Mouse (Mus musculus) kidney, adult 2 months (tissue): ENCODE results near the gene Rbp7. TPM values are rescaled to one million over a fixed set of nuclear protein-coding genes. Genes with fewer than 3 reads are reported as not detected.
"Not testable (repeated sequence)": the region's sequence is repeated elsewhere in the genome, so short reads cannot be mapped to it uniquely, and the experiment has no call there.

ENCODE experiments used
- DNase-seq: peaks from one replicate; pipeline ENCODE4 v3.0.0; 2021
- H3K27ac ChIP-seq: fragments of 200-500 bp; 2 replicates; pipeline ENCODE4 v1.5.1; 2012; ENCODE audit warnings: low read depth, low read length, control low read depth, inconsistent platforms; ENCODE audit not compliant: insufficient read depth
- H3K27me3 ChIP-seq: fragments of 200-500 bp; replicated peaks from 2 replicates; pipeline ENCODE4 v1.6.1; 2012; ENCODE audit warnings: mild to moderate bottlenecking, moderate library complexity, low read length, inconsistent platforms; ENCODE audit not compliant: control insufficient read depth, insufficient read depth
- H3K36me3 ChIP-seq: fragments of 200-500 bp; 2 replicates; pipeline ENCODE4 v1.6.1; 2012; ENCODE audit warnings: mild to moderate bottlenecking, moderate library complexity, low read length, inconsistent platforms; ENCODE audit not compliant: control insufficient read depth, insufficient read depth
- H3K4me1 ChIP-seq: fragments of 200-500 bp; 2 replicates; pipeline ENCODE4 v1.6.1; 2011; ENCODE audit warnings: low read length; ENCODE audit not compliant: control insufficient read depth, insufficient read depth
- H3K4me3 ChIP-seq: fragments of 200-500 bp; 2 replicates; pipeline ENCODE4 v1.5.1; 2011; ENCODE audit warnings: mild to moderate bottlenecking, low read depth, low read length, control low read depth; ENCODE audit not compliant: insufficient read depth
- CTCF ChIP-seq: fragments of 200-500 bp; conservative IDR thresholded peaks from 2 replicates; pipeline ENCODE4 v1.5.1; 2011; ENCODE audit warnings: low read depth, mild to moderate bottlenecking, control low read depth, low read length, moderate library complexity, mixed read lengths; ENCODE audit not compliant: insufficient read depth, insufficient read length
- POLR2A ChIP-seq: fragments of 200-500 bp; IDR thresholded peaks from one replicate; pipeline ENCODE4 v1.6.1; 2011; ENCODE audit warnings: low read depth, low read length, control low read depth
- WGBS: fragments of 180-500 bp; shearing (Covaris S2); methylation state at CpG from one replicate; pipeline ENCODE4 v1.1.7; 2018; 5-methylcytosine and 5-hydroxymethylcytosine counted together
- polyA plus RNA-seq: library from polyadenylated mRNA; depleted of rRNA; stranded (reverse); fragments of >200 nt; gene quantifications from 2 replicates; pipeline ENCODE4 v1.2.3, GENCODE M21; 2012

Gene Rbp7
- polyA plus RNA-seq, 1 experiment = 2.9 TPM

DNA sequence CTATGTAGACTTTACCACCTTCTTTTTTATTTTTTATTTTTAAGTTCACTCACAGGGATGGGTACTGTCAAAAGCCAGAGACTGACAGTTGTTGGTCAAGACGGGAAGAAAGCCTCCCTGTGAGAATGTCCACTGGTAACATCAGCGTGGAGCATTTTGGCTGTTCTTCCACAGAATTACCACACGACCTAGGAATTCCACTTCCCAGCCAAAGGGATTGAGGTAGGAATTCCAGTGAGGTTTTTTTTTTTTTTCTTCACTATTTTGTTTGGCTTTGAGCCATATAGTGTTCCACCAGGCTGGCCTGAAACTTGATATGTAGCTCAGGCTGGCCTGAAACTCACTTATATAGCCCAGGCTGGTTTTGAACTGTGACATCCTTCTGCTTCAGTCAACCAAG lies 12.3 kb downstream of the Rbp7 start:
- no peak for TF ChIP-seq CTCF
- no peak for TF ChIP-seq POLR2A
- 19% methylated on average over 3 of the region's 3 CpGs for WGBS
- H3K27me3 ChIP-seq = no peaks in the 10 kb centered on the region
- no peaks in the 10 kb centered on the region for H3K36me3 ChIP-seq
- H3K27ac ChIP-seq = no peak overlapping the region
- no peak overlapping the region for H3K4me3 ChIP-seq
- peaks cover 12% of the 10 kb centered on the region; the same call in 1 of the 2 replicates for H3K4me1 ChIP-seq
- DNase-seq = peak; percentile 31

DNA sequence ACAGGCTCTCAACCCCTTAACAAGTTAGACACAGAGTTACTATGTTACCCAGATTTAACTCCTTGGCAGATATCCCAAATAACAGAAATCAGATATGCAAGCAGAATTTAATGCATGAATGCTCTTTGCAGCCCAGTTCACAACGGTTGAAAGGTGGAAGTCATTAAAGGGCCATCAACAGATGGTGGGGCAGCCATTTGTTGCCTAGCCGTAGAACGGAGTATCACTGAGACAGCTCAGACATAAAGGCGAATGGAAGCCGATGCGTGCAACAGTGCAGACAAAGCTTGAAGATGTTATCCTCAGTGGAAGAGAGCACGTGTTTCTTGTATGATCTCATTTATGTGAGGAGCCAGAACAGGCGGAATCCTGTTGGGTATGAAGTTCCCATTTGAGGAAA lies 14.2 kb downstream of the Rbp7 start:
- peak; percentile 59 for DNase-seq
- Histone ChIP-seq H3K4me3 (no peak overlapping the region), H3K27me3 (no peaks in the 10 kb centered on the region), H3K36me3 (no peaks in the 10 kb centered on the region), H3K4me1 (peaks cover 9% of the 10 kb centered on the region; the same call in 1 of the 2 replicates), H3K27ac (no peak overlapping the region)
- TF ChIP-seq CTCF (no peak), POLR2A (no peak)
- WGBS = 32% methylated on average over 8 of the region's 8 CpGs

DNA sequence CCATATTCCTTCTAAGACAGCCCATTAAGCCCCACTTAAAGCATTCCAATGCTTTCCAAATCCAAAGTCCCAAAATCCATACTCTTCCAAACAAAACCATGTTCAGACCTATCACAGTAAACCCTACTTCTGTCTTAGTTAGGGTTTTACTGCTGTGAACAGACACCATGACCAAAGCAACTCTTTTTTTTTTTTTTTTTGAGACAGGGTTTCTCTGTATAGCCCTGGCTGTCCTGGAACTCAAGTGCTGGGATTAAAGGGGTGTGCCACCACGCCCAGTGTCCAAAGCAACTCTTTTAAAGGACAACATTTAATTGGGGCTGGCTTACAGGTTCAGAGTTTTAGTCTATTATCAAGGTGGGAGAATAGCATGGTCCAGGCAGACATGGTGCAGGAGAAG lies 22.9 kb downstream of the Rbp7 start:
- not testable (repeated sequence) for H3K36me3 ChIP-seq, H3K27ac ChIP-seq, H3K4me3 ChIP-seq, H3K4me1 ChIP-seq, H3K27me3 ChIP-seq, DNase-seq
- WGBS = 98% methylated on average over 1 of the region's 1 CpGs

DNA sequence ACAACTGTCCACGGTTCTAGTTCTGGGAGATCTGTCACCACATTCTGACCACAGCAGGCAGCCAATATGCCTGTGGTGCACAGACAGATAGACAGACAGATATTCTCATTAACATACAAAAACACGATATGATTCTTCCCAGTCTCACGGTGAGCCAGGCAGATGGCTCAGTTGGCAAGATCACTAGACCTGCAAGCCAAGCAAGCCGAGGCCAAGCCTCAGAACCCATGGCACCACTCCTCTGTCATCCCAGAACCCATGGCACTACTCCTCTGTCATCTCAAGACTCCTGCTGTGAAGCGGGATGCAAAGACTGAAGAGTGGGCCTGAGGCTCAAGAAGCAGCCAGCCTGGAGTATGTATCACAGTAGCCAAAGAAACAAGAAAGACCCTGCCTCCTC lies 25.2 kb downstream of the Rbp7 start:
- 88% methylated on average over 5 of the region's 5 CpGs for WGBS

DNA sequence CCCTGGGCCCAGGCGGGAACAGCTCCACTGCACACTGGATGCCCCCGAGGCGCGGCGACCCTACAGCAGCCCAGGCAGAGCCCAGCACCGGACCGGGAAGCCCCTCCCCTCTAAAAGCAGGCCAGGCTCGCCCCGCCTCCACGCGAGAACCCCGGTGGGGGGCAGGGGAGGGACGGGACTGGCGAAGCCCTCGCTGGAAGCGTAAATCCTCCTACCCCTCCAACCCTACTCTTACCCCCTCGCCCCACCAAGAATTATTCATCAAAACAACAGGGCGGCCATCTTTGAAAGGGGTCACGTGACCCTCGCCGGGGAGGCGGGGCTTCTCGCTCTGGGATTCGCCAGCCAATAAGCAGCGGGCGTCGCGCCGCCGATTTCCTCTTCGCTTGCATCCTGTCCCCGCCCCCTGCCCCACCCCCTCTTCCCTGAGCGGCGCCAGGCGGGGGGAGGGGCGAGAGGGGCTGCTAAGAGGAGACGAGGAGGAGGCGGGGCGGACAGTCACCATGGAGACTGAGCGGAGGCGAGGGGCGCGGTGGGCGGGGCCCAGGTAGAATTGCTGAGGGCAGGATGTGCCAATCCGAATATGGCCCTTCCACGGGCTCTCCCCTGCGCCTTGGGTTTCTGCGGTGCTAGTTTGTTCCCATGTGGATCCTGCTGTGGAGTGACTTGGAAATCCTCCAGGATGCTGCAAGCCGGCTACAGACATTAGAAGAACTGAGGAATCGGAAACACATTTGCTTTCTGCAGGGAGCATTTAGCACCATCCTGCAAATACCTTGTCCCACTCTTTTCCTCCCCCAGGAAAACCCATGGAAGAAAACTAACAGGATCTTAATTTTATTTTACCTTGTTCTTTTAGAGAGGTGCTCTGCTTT lies 28.2 kb downstream of the Rbp7 start, which contains the start of gene Ube4b:
Ube4b (minus strand) TSS at position 425 of the 875 bp plus-strand sequence.
- Histone ChIP-seq H3K4me1 (peaks cover 13% of the 10 kb centered on the region), H3K27me3 (no peaks in the 10 kb centered on the region), H3K36me3 (no peaks in the 10 kb centered on the region), H3K4me3 (peak within 1 kb of the TSS; percentile 90), H3K27ac (peak within 1 kb of the TSS; percentile 94)
- peak; percentile 98 for DNase-seq
- TF ChIP-seq POLR2A (no peak), CTCF (no peak)
- 1% methylated on average over 43 of the region's 50 CpGs for WGBS

More for the DNA sequence above, 25.2 kb downstream of the Rbp7 start:
- Histone ChIP-seq H3K27ac (no peak overlapping the region), H3K27me3 (no peaks in the 10 kb centered on the region), H3K4me3 (no peak overlapping the region), H3K4me1 (0 out of 2 replicates have a peak, but pooled peaks cover 2% of the 10 kb centered on the region), H3K36me3 (no peaks in the 10 kb centered on the region)
- DNase-seq = no peak
- no peak for TF ChIP-seq POLR2A
- TF ChIP-seq CTCF = no peak

DNA sequence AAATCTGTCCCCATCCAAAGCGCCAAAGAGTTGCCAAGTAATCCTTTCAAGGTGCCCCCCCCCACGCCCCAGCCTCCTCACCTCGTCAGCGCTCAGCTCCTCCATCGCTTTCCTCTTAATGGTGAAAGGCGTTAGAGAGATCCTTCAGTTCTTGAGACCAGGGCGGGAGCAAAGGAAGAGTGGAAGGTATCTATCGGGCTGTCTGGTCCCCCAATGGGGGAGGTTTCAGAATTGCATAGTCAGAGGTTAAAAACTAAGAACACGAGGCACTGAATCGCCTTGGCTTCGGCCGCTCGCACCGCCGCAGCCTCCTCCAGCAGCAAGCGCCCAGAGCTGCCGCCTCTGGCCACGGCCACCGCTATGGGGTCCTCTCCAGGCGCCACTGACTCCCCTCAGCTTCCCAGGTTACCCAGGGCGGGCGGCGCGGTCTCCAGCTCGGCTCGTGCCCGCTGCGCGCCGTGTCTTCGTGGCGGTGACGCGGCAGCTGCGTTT lies 28.9 kb downstream of the Rbp7 start:
- WGBS = under 1% methylated on average over 35 of the region's 35 CpGs
- H3K4me1 ChIP-seq = peaks cover 20% of the 10 kb centered on the region
- H3K27ac ChIP-seq = peak overlapping the region; percentile 94
- no peaks in the 10 kb centered on the region for H3K36me3 ChIP-seq
- peak; percentile 48 for DNase-seq
- no peak for TF ChIP-seq CTCF
- no peak for TF ChIP-seq POLR2A
- H3K4me3 ChIP-seq = peak overlapping the region; percentile 90
- no peaks in the 10 kb centered on the region for H3K27me3 ChIP-seq

DNA sequence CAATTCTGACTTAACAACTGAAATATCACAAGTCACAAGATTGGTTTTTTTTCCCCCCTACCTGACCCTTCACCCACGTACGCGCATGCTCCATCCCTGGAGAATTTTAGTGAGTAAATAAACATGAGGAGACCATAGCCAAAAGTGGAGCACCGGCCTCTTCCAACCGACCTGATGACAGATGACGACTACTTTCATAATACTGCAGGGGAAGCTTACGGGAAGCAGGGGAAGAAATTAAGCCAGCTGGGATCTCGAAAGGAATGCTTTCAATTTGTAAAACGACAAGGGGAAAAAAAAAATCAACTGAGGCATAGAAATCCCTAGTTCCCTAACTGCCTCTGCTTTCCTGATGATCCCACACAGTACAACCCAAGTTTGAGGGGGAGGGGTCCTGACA lies 30.0 kb downstream of the Rbp7 start:
- Histone ChIP-seq H3K27me3 (no peaks in the 10 kb centered on the region), H3K27ac (peak overlapping the region; percentile 12; the same call in 1 of the 2 replicates), H3K4me1 (peaks cover 20% of the 10 kb centered on the region), H3K36me3 (no peaks in the 10 kb centered on the region), H3K4me3 (peak overlapping the region; percentile 45)
- DNase-seq = no peak
- WGBS = 3% methylated on average over 9 of the region's 9 CpGs
- TF ChIP-seq CTCF = no peak
- no peak for TF ChIP-seq POLR2A
